Mouse (Mus musculus) E14TG2a.4 (cell line): ENCODE measurements at regions not wholly inside any gene's neighbourhood (a gene's known extent, or its start where the extent isn't known, plus 50 kb on each side); places are given as distances from the start of the nearest gene placed in this dataset.
"Not testable (repeated sequence)": the region's sequence is repeated elsewhere in the genome, so short reads cannot be mapped to it uniquely, and the experiment has no call there.

Source experiments
- CTCF ChIP-seq: conservative IDR thresholded peaks from 2 replicates; pipeline ENCODE4 v1.5.1; 2014; ENCODE audit warnings: low read length
- NANOG ChIP-seq: IDR thresholded peaks from 2 replicates; pipeline ENCODE4 v1.6.1; 2014; ENCODE audit warnings: borderline replicate concordance, low read length, mixed read lengths
- POU5F1 ChIP-seq: IDR thresholded peaks from 2 replicates; pipeline ENCODE4 v1.6.1; 2014; ENCODE audit warnings: low read length, borderline replicate concordance

DNA sequence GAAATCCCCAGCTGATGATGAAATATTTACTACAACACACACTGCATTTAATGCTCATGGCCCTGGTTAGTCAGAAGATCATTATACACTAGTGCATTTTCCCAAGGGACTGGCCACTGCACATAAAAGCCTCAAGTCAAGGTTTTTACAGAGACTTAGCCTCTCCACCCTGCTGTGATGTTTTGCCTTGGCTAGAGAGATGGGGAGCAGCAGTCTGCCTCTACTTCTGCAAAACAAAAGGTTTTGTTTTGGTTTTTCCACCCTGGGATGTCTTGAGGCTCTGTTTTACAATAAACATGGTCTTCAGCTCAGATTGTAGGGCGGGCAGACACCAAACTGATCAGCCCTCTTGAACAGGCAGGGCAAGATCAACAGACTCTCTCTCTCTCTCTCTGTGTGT is 500.9 kb upstream of the Gdi2 start:
- TF ChIP-seq CTCF, POU5F1: not testable (repeated sequence)
- TF ChIP-seq NANOG, result peak; percentile 40; the same call in 1 of the 2 replicates
